Mouse (Mus musculus) liver, embryonic 15.5 days (tissue): Measurements from ENCODE around the gene Eif4a1. TPM values are rescaled to one million over a fixed set of nuclear protein-coding genes. Genes with fewer than 3 reads are reported as not detected.

ENCODE experiments used
- ATAC-seq: fragments of 200-750 bp; cut with Nextera tagmentation; 2 replicates; pipeline ENCODE4 v1.8.0; 2017; ENCODE audit warnings: moderate number of reproducible peaks, mild to moderate bottlenecking, moderate library complexity; ENCODE audit not compliant: insufficient read depth
- H3K27ac ChIP-seq: fragments of 300-500 bp; sonication (generic); replicated peaks from 2 replicates; pipeline ENCODE4 v1.5.1; 2015; ENCODE audit warnings: mild to moderate bottlenecking, inconsistent platforms
- H3K27me3 ChIP-seq: fragments of 300-500 bp; sonication (generic); 2 replicates; pipeline ENCODE4 v1.6.1; 2015; ENCODE audit warnings: mild to moderate bottlenecking, inconsistent platforms
- H3K36me3 ChIP-seq: fragments of 300-500 bp; sonication (generic); replicated peaks from 2 replicates; pipeline ENCODE4 v1.6.1; 2015; ENCODE audit warnings: moderate library complexity, mild to moderate bottlenecking, inconsistent platforms
- H3K4me1 ChIP-seq: fragments of 300-500 bp; sonication (generic); replicated peaks from 2 replicates; pipeline ENCODE4 v1.6.1; 2015; ENCODE audit warnings: inconsistent platforms
- H3K4me2 ChIP-seq: fragments of 300-500 bp; sonication (generic); 2 replicates; pipeline ENCODE4 v1.6.1; 2015; ENCODE audit warnings: moderate library complexity, mild to moderate bottlenecking, inconsistent platforms
- H3K4me3 ChIP-seq: fragments of 300-500 bp; sonication (generic); replicated peaks from 2 replicates; pipeline ENCODE4 v1.5.1; 2015; ENCODE audit warnings: mild to moderate bottlenecking, inconsistent platforms
- H3K9ac ChIP-seq: fragments of 300-500 bp; sonication (generic); 2 replicates; pipeline ENCODE4 v1.6.1; 2015; ENCODE audit warnings: moderate library complexity, mild to moderate bottlenecking, inconsistent platforms
- H3K9me3 ChIP-seq: fragments of 300-500 bp; sonication (generic); replicated peaks from 2 replicates; pipeline ENCODE4 v1.6.1; 2016; ENCODE audit warnings: inconsistent platforms
- WGBS: fragments of 180-500 bp; shearing (Covaris S2); methylation state at CpG from one replicate; pipeline ENCODE4 v1.1.7; 2015; ENCODE audit warnings: mixed read lengths; ENCODE audit not compliant: insufficient replicate concordance; 5-methylcytosine and 5-hydroxymethylcytosine counted together
- polyA plus RNA-seq: library from polyadenylated mRNA; unstranded; fragments of >200 nt; fragmentation: Nextera tagmentation; extraction: Ambion mirVana; gene quantifications from 2 replicates; pipeline ENCODE4 v1.2.1, GENCODE M21; 2015

Gene Eif4a1
- polyA plus RNA-seq, 1 experiment from 2014 or later: 232 TPM

- Histone ChIP-seq H3K27me3 (peaks cover 15% of the 10 kb centered on the region), H3K9me3 (no peaks in the 10 kb centered on the region), H3K36me3 (no peaks in the 10 kb centered on the region), H3K27ac (no peak overlapping the region), H3K4me1 (peaks cover 18% of the 10 kb centered on the region), H3K4me2 (no peak overlapping the region), H3K9ac (no peak overlapping the region), H3K4me3 (no peak overlapping the region)
- WGBS: 54% methylated on average over 5 of the region's 5 CpGs
- ATAC-seq: no peak
Observed at GRCm38 (mm10) chr11:69698574-69698973, 26.4 kb upstream of the Eif4a1 start.

- no peak for ATAC-seq
- H3K4me2 ChIP-seq: no peak overlapping the region
- WGBS: 82% methylated on average over 3 of the region's 3 CpGs
Observed at GRCm38 (mm10) chr11:69697396-69697795, 25.2 kb upstream of the Eif4a1 start.

GRCm38 (mm10) chr11:69695361-69696181 lies 23.3 kb upstream of the Eif4a1 start, which contains the start of the genes Tnfsf12 and Tnfsfm13:
Gene Tnfsf12 (minus strand): TSS chr11:69695849.
Gene Tnfsfm13 (minus strand): TSS chr11:69696098.
- peak within 1 kb of the TSS; percentile 51 for H3K9ac ChIP-seq
- H3K27ac ChIP-seq: peak within 1 kb of the TSS; percentile 71
- H3K4me2 ChIP-seq: peak within 1 kb of the TSS; percentile 68
- ATAC-seq: peak; percentile 56
- H3K4me1 ChIP-seq: peaks cover 33% of the 10 kb centered on the region
- peaks cover 15% of the 10 kb centered on the region for H3K27me3 ChIP-seq
- peak within 1 kb of the TSS; percentile 56 for H3K4me3 ChIP-seq
- no peaks in the 10 kb centered on the region for H3K9me3 ChIP-seq
- no peaks in the 10 kb centered on the region for H3K36me3 ChIP-seq
- 10% methylated on average over 41 of the region's 41 CpGs for WGBS

More at GRCm38 (mm10) chr11:69697396-69697795, 25.2 kb upstream of the Eif4a1 start:
- Histone ChIP-seq H3K27ac (no peak overlapping the region), H3K9me3 (no peaks in the 10 kb centered on the region), H3K4me1 (peaks cover 29% of the 10 kb centered on the region), H3K4me3 (no peak overlapping the region), H3K27me3 (peaks cover 15% of the 10 kb centered on the region), H3K36me3 (no peaks in the 10 kb centered on the region), H3K9ac (no peak overlapping the region)

GRCm38 (mm10) chr11:69695046-69695360 lies 22.8 kb upstream of the Eif4a1 start:
- Histone ChIP-seq H3K9me3 (no peaks in the 10 kb centered on the region), H3K4me2 (peak overlapping the region; percentile 68), H3K4me1 (peaks cover 33% of the 10 kb centered on the region), H3K27me3 (peaks cover 15% of the 10 kb centered on the region), H3K27ac (no peak overlapping the region), H3K36me3 (no peaks in the 10 kb centered on the region), H3K9ac (peak overlapping the region; percentile 51; the same call in 1 of the 2 replicates), H3K4me3 (peak overlapping the region; percentile 56)
- 44% methylated on average over 6 of the region's 6 CpGs for WGBS
- no peak for ATAC-seq

- no peak overlapping the region for H3K9ac ChIP-seq
- H3K27ac ChIP-seq: no peak overlapping the region
- ATAC-seq: no peak
Observed at GRCm38 (mm10) chr11:69693421-69693965, 21.3 kb upstream of the Eif4a1 start.

GRCm38 (mm10) chr11:69692863-69693262 lies 20.6 kb upstream of the Eif4a1 start:
- Histone ChIP-seq H3K27me3 (peaks cover 15% of the 10 kb centered on the region), H3K36me3 (no peaks in the 10 kb centered on the region), H3K4me1 (peaks cover 24% of the 10 kb centered on the region), H3K27ac (no peak overlapping the region), H3K9me3 (no peaks in the 10 kb centered on the region), H3K9ac (no peak overlapping the region), H3K4me3 (no peak overlapping the region), H3K4me2 (no peak overlapping the region)
- 58% methylated on average over 6 of the region's 6 CpGs for WGBS
- no peak for ATAC-seq

More at GRCm38 (mm10) chr11:69693421-69693965, 21.3 kb upstream of the Eif4a1 start:
- H3K9me3 ChIP-seq: no peaks in the 10 kb centered on the region
- H3K27me3 ChIP-seq: peaks cover 15% of the 10 kb centered on the region
- H3K4me1 ChIP-seq: peaks cover 24% of the 10 kb centered on the region
- H3K4me2 ChIP-seq: no peak overlapping the region
- no peak overlapping the region for H3K4me3 ChIP-seq
- no peaks in the 10 kb centered on the region for H3K36me3 ChIP-seq
- 50% methylated on average over 11 of the region's 11 CpGs for WGBS

- no peak overlapping the region for H3K4me2 ChIP-seq
- no peaks in the 10 kb centered on the region for H3K36me3 ChIP-seq
- H3K9me3 ChIP-seq: no peaks in the 10 kb centered on the region
- H3K4me3 ChIP-seq: no peak overlapping the region
- H3K9ac ChIP-seq: no peak overlapping the region
- H3K27ac ChIP-seq: no peak overlapping the region
- H3K4me1 ChIP-seq: peaks cover 24% of the 10 kb centered on the region
- peaks cover 15% of the 10 kb centered on the region for H3K27me3 ChIP-seq
- 25% methylated on average over 9 of the region's 9 CpGs for WGBS
- no peak for ATAC-seq
Observed at GRCm38 (mm10) chr11:69692196-69692811, 20.1 kb upstream of the Eif4a1 start.

GRCm38 (mm10) chr11:69689891-69690290 lies 17.7 kb upstream of the Eif4a1 start:
- Histone ChIP-seq H3K9ac (no peak overlapping the region), H3K4me3 (no peak overlapping the region), H3K9me3 (no peaks in the 10 kb centered on the region), H3K36me3 (no peaks in the 10 kb centered on the region), H3K4me2 (no peak overlapping the region), H3K27ac (no peak overlapping the region), H3K27me3 (peaks cover 4% of the 10 kb centered on the region), H3K4me1 (peaks cover 36% of the 10 kb centered on the region)
- 87% methylated on average over 1 of the region's 1 CpGs for WGBS
- no peak for ATAC-seq

GRCm38 (mm10) chr11:69687061-69687460 lies 14.8 kb upstream of the Eif4a1 start:
- Histone ChIP-seq H3K27me3 (no peaks in the 10 kb centered on the region), H3K9ac (no peak overlapping the region; the same call in 1 of the 2 replicates), H3K4me1 (peaks cover 39% of the 10 kb centered on the region), H3K36me3 (no peaks in the 10 kb centered on the region), H3K27ac (no peak overlapping the region), H3K4me2 (no peak overlapping the region), H3K9me3 (no peaks in the 10 kb centered on the region), H3K4me3 (no peak overlapping the region)
- WGBS: 74% methylated on average over 5 of the region's 5 CpGs
- no peak for ATAC-seq

- Histone ChIP-seq H3K4me2 (no peak overlapping the region; the same call in 1 of the 2 replicates), H3K9me3 (no peaks in the 10 kb centered on the region), H3K4me3 (no peak overlapping the region), H3K9ac (no peak overlapping the region), H3K27me3 (no peaks in the 10 kb centered on the region), H3K36me3 (no peaks in the 10 kb centered on the region), H3K27ac (0 out of 2 replicates have a peak overlapping the region, but pooled peaks have one; percentile 70), H3K4me1 (peaks cover 41% of the 10 kb centered on the region)
- WGBS: 41% methylated on average over 4 of the region's 4 CpGs
- ATAC-seq: no peak
Observed at GRCm38 (mm10) chr11:69686377-69686776, 14.2 kb upstream of the Eif4a1 start.

- Histone ChIP-seq H3K36me3 (no peaks in the 10 kb centered on the region), H3K9me3 (no peaks in the 10 kb centered on the region), H3K4me2 (no peak within 1 kb of the TSS; the same call in 1 of the 2 replicates), H3K27ac (peak within 1 kb of the TSS; percentile 70), H3K9ac (no peak within 1 kb of the TSS), H3K4me3 (no peak within 1 kb of the TSS), H3K27me3 (no peaks in the 10 kb centered on the region), H3K4me1 (peaks cover 48% of the 10 kb centered on the region)
- 49% methylated on average over 10 of the region's 10 CpGs for WGBS
- ATAC-seq: no peak
Observed at GRCm38 (mm10) chr11:69685526-69686148, 13.4 kb upstream of the Eif4a1 start, which contains the start of gene Tnfsf13. Gene Tnfsf13 (minus strand): TSS chr11:69685784.
